Mouse (Mus musculus) embryonic facial prominence, embryonic 10.5 days (tissue): Measurements from ENCODE around the gene Ecsit. TPM values are rescaled to one million over a fixed set of nuclear protein-coding genes. Genes with fewer than 3 reads are reported as not detected.

Experiments
- DNase-seq: peaks from one replicate; pipeline ENCODE4 v3.0.0-alpha.2; 2017; ENCODE audit warnings: low spot score
- H3K27ac ChIP-seq: fragments of 300-500 bp; sonication (generic); replicated peaks from 2 replicates; pipeline ENCODE4 v1.5.1; 2016; ENCODE audit warnings: mild to moderate bottlenecking
- H3K27me3 ChIP-seq: fragments of 300-500 bp; sonication (generic); replicated peaks from 2 replicates; pipeline ENCODE4 v1.6.1; 2016; ENCODE audit warnings: low read depth, mild to moderate bottlenecking; ENCODE audit not compliant: poor library complexity, severe bottlenecking
- H3K36me3 ChIP-seq: fragments of 300-500 bp; sonication (generic); replicated peaks from 2 replicates; pipeline ENCODE4 v1.6.1; 2016; ENCODE audit warnings: mild to moderate bottlenecking, moderate library complexity
- H3K4me1 ChIP-seq: fragments of 300-500 bp; sonication (generic); 2 replicates; pipeline ENCODE4 v1.6.1; 2016
- H3K4me3 ChIP-seq: fragments of 300-500 bp; sonication (generic); 2 replicates; pipeline ENCODE4 v1.5.1; 2016; ENCODE audit warnings: mild to moderate bottlenecking, moderate library complexity
- H3K9me3 ChIP-seq: fragments of 300-500 bp; sonication (generic); 2 replicates; pipeline ENCODE4 v1.6.1; 2016; ENCODE audit warnings: mild to moderate bottlenecking
- WGBS: fragments of 180-500 bp; shearing (Covaris S2); methylation state at CpG from one replicate; pipeline ENCODE4 v1.1.7; 2016; 5-methylcytosine and 5-hydroxymethylcytosine counted together
- polyA plus RNA-seq: library from polyadenylated mRNA; unstranded; fragments of >200 nt; fragmentation: Nextera tagmentation; extraction: Ambion mirVana; gene quantifications from 2 replicates; pipeline ENCODE4 v1.2.1, GENCODE M21; 2016

The Ecsit gene
- polyA plus RNA-seq, 1 experiment from 2014 or later = 38.6 TPM

- Histone ChIP-seq H3K36me3 (peaks cover 49% of the 10 kb centered on the region), H3K4me1 (peaks cover 15% of the 10 kb centered on the region), H3K4me3 (no peak overlapping the region), H3K27ac (no peak overlapping the region), H3K9me3 (no peaks in the 10 kb centered on the region), H3K27me3 (peaks cover 43% of the 10 kb centered on the region)
- no peak for DNase-seq
- 90% methylated on average over 9 of the region's 9 CpGs for WGBS
Measured at GRCm38 (mm10) chr9:22057031-22057517, 28.2 kb downstream of the Ecsit start.

- Histone ChIP-seq H3K4me3 (no peak overlapping the region), H3K27ac (no peak overlapping the region), H3K36me3 (peaks cover 42% of the 10 kb centered on the region), H3K9me3 (no peaks in the 10 kb centered on the region), H3K27me3 (peaks cover 50% of the 10 kb centered on the region), H3K4me1 (peaks cover 21% of the 10 kb centered on the region)
- DNase-seq = no peak
- 79% methylated on average over 9 of the region's 9 CpGs for WGBS
Measured at GRCm38 (mm10) chr9:22056303-22056910, 28.8 kb downstream of the Ecsit start.

GRCm38 (mm10) chr9:22055713-22056112 is 29.5 kb downstream of the Ecsit start:
- H3K27ac ChIP-seq = no peak overlapping the region
- peaks cover 28% of the 10 kb centered on the region for H3K4me1 ChIP-seq
- no peak overlapping the region for H3K4me3 ChIP-seq
- H3K9me3 ChIP-seq = no peaks in the 10 kb centered on the region
- peaks cover 57% of the 10 kb centered on the region for H3K27me3 ChIP-seq
- WGBS = 36% methylated on average over 29 of the region's 29 CpGs
- peaks cover 35% of the 10 kb centered on the region for H3K36me3 ChIP-seq
- DNase-seq = peak; percentile 14

GRCm38 (mm10) chr9:22054411-22055076 is 30.7 kb downstream of the Ecsit start:
- H3K27ac ChIP-seq = no peak overlapping the region
- 2% methylated on average over 32 of the region's 32 CpGs for WGBS
- peaks cover 40% of the 10 kb centered on the region for H3K4me1 ChIP-seq
- H3K9me3 ChIP-seq = no peaks in the 10 kb centered on the region
- H3K4me3 ChIP-seq = peak overlapping the region; percentile 41
- H3K27me3 ChIP-seq = peaks cover 68% of the 10 kb centered on the region
- H3K36me3 ChIP-seq = peaks cover 28% of the 10 kb centered on the region
- DNase-seq = peak; percentile 80

- no peak overlapping the region for H3K27ac ChIP-seq
- no peak overlapping the region for H3K4me3 ChIP-seq
- peaks cover 19% of the 10 kb centered on the region for H3K36me3 ChIP-seq
- H3K4me1 ChIP-seq = peaks cover 45% of the 10 kb centered on the region
- 42% methylated on average over 7 of the region's 7 CpGs for WGBS
- H3K9me3 ChIP-seq = no peaks in the 10 kb centered on the region
- H3K27me3 ChIP-seq = peaks cover 77% of the 10 kb centered on the region
- DNase-seq = peak; percentile 68
Measured at GRCm38 (mm10) chr9:22053657-22054056, 31.6 kb downstream of the Ecsit start.

- H3K4me1 ChIP-seq = peaks cover 54% of the 10 kb centered on the region
- peaks cover 85% of the 10 kb centered on the region for H3K27me3 ChIP-seq
Measured at GRCm38 (mm10) chr9:22051958-22052254, 33.3 kb downstream of the Ecsit start, which contains the start of gene Elavl3. Elavl3 (minus strand) TSS chr9:22052023.

GRCm38 (mm10) chr9:22051161-22051957 is 33.9 kb downstream of the Ecsit start:
- Histone ChIP-seq H3K4me1 (peaks cover 54% of the 10 kb centered on the region), H3K27me3 (peaks cover 83% of the 10 kb centered on the region), H3K27ac (peak overlapping the region; percentile 80), H3K9me3 (no peaks in the 10 kb centered on the region), H3K4me3 (peak overlapping the region; percentile 65), H3K36me3 (no peaks in the 10 kb centered on the region)
- DNase-seq = peak; percentile 44
- WGBS = under 1% methylated on average over 62 of the region's 67 CpGs

More at GRCm38 (mm10) chr9:22051958-22052254, 33.3 kb downstream of the Ecsit start, which contains the start of gene Elavl3:
- H3K36me3 ChIP-seq = peaks cover 1% of the 10 kb centered on the region; the same call in 1 of the 2 replicates
- H3K4me3 ChIP-seq = peak within 1 kb of the TSS; percentile 65
- DNase-seq = peak; percentile 73
- H3K9me3 ChIP-seq = no peaks in the 10 kb centered on the region
- H3K27ac ChIP-seq = peak within 1 kb of the TSS; percentile 80
- 2% methylated on average over 18 of the region's 28 CpGs for WGBS

- peaks cover 50% of the 10 kb centered on the region for H3K4me1 ChIP-seq
- H3K36me3 ChIP-seq = no peaks in the 10 kb centered on the region
- H3K27me3 ChIP-seq = peaks cover 73% of the 10 kb centered on the region
- peak; percentile 86 for DNase-seq
- peak overlapping the region; percentile 65 for H3K4me3 ChIP-seq
- under 1% methylated on average over 43 of the region's 43 CpGs for WGBS
- no peaks in the 10 kb centered on the region for H3K9me3 ChIP-seq
- peak overlapping the region; percentile 80 for H3K27ac ChIP-seq
Measured at GRCm38 (mm10) chr9:22050351-22050889, 34.8 kb downstream of the Ecsit start.

GRCm38 (mm10) chr9:22049721-22050270 is 35.4 kb downstream of the Ecsit start:
- DNase-seq = no peak
- H3K4me3 ChIP-seq = peak overlapping the region; percentile 65
- WGBS = 48% methylated on average over 4 of the region's 4 CpGs
- no peaks in the 10 kb centered on the region for H3K36me3 ChIP-seq
- peak overlapping the region; percentile 80 for H3K27ac ChIP-seq
- no peaks in the 10 kb centered on the region for H3K9me3 ChIP-seq
- peaks cover 45% of the 10 kb centered on the region for H3K4me1 ChIP-seq
- peaks cover 68% of the 10 kb centered on the region for H3K27me3 ChIP-seq

- 59% methylated on average over 11 of the region's 11 CpGs for WGBS
- Histone ChIP-seq H3K27me3 (peaks cover 63% of the 10 kb centered on the region), H3K4me3 (peak overlapping the region; percentile 65)
Measured at GRCm38 (mm10) chr9:22049315-22049714, 35.9 kb downstream of the Ecsit start.

GRCm38 (mm10) chr9:22047329-22047728 is 37.9 kb downstream of the Ecsit start:
- no peaks in the 10 kb centered on the region for H3K36me3 ChIP-seq
- WGBS = 63% methylated on average over 9 of the region's 9 CpGs
- H3K27ac ChIP-seq = no peak overlapping the region
- no peak for DNase-seq
- no peaks in the 10 kb centered on the region for H3K9me3 ChIP-seq
- H3K4me1 ChIP-seq = peaks cover 39% of the 10 kb centered on the region
- no peak overlapping the region for H3K4me3 ChIP-seq
- H3K27me3 ChIP-seq = peaks cover 44% of the 10 kb centered on the region

More at GRCm38 (mm10) chr9:22049315-22049714, 35.9 kb downstream of the Ecsit start:
- H3K4me1 ChIP-seq = peaks cover 40% of the 10 kb centered on the region
- no peaks in the 10 kb centered on the region for H3K36me3 ChIP-seq
- H3K9me3 ChIP-seq = no peaks in the 10 kb centered on the region
- 0 out of 2 replicates have a peak overlapping the region, but pooled peaks have one; percentile 80 for H3K27ac ChIP-seq
- DNase-seq = no peak

- DNase-seq = no peak
- Histone ChIP-seq H3K27me3 (no peaks in the 10 kb centered on the region), H3K9me3 (no peaks in the 10 kb centered on the region), H3K4me3 (no peak overlapping the region), H3K27ac (no peak overlapping the region), H3K4me1 (no peaks in the 10 kb centered on the region), H3K36me3 (no peaks in the 10 kb centered on the region)
- WGBS = 79% methylated on average over 2 of the region's 2 CpGs
Measured at GRCm38 (mm10) chr9:22041832-22042231, 43.4 kb downstream of the Ecsit start.
